Mouse (Mus musculus) cerebellum, adult 8-10 months (tissue): ENCODE data around the gene Dnmt3l.

Experiments
- DNase-seq: peaks from one replicate; pipeline ENCODE4 v3.0.0; 2022

The Dnmt3l gene

DNA sequence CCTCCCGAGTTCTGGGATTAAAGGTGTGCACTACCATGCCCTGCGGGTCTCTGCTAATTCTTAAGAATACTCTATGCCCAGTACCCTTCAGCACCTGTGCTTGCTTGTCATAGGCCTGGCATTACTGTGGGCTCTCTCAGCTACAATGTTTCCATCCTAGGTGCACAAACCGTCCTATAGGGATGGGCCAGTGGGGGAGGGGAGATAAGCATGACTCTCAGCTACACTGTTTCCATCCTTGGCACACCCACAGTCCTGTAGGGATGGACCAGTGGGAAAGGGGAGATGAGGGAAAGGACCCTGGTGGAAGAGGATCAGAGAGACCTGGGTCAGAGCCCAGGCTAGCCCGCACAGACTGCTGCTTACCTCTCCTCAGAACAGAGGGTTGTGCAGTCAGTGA, 4.6 kb upstream of the Dnmt3l start:
- DNase-seq = no peak

DNA sequence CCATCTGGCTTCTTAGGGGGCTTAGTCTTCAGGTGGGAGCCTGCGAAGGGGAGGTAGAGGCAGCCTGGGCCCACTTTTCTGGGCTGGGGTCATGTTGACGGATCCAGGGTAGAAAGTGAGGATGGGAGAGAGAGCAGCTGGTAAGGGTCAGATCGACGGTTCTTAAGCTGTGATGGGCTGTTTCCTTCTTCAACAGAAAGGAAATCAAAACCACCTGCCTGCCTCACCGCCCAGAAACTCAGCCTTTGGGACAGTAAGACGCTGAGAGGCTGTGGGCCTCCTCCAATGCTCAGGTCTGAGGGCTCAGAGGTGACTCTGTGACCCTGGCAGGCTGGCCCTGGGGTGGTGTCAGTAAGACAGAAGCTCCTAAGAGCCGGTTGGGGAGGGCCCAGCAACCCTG, 349 bp downstream of the Dnmt3l start:
- DNase-seq = no peak

DNA sequence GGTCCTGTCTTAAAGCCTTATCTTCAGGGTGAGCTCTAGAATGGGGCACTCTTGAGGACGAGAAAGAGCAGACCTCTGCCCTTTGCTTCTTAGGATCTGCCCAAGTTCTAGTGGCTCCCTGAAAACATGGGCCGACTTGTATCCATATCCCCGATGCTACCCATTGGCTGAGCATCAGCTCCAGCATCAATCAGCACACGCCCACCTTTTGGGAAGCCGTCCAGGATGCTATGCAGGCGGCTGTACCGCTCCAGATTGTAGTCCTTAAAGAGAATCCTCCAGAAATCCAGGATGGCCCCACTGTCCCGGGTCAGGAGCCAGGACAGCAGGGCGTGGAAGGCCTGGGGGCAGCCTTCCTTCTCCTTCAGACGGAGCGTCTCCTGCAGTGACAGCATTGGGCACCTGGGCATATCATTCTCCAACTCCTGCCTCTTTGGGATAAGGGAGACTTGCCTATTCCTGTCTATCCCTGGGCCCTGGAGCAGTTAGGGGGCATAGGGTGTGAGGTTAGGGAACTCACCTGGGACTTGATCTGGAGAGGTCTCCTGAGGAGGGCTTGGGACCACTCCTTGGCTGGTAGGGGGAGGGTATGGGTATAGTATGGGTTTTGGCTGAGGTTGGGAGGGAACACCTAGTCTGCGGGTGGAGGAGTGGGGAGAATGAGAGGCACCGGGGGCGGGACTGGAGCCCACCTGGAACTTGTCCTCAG, 1.1 kb downstream of the Dnmt3l start:
- no peak for DNase-seq

DNA sequence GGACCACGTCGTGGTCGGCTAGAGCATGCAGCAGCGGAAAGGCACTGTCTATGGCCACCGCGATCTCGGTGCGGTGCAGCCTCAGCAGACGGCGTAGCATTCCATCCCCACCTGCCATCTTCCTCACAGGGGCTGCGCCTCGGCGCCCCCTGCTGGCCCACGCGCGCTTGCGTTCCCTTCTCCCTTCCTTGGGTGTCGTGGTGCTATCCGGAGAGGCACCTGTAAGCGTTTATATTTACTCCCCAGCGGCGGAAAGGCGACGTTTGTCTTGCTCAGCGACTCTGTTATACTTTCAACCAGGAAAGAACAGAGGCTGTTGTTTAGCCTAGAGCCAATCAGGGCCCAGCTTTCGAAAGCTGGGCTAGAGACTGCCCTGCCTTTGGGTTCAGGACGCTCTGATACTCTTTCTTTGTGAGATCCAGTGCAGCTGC, 1.7 kb downstream of the Dnmt3l start, which contains the start of gene Aire:
Gene Aire (minus strand): TSS at position 205 of the 431 bp plus-strand sequence.
- DNase-seq = peak; percentile 29

DNA sequence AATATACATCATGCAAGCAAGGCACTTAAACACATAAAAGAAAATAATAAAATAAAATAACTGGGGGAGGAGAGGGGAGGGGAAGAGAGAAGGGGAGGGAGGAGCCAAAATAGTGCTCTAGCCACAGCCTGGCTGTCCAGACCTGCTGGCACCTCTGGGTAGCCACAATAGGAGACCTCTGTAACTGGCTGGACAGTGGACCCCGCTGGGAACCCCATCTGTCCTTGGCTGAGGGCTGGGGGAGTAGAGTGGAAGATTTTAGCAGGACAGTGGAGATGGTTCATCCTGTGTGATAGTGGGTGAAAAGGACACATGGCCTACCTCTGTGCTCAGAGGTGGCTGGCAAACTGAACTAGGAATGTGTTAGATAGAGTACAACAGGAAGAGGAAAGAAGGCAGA, 2.8 kb downstream of the Dnmt3l start:
- no peak for DNase-seq

DNA sequence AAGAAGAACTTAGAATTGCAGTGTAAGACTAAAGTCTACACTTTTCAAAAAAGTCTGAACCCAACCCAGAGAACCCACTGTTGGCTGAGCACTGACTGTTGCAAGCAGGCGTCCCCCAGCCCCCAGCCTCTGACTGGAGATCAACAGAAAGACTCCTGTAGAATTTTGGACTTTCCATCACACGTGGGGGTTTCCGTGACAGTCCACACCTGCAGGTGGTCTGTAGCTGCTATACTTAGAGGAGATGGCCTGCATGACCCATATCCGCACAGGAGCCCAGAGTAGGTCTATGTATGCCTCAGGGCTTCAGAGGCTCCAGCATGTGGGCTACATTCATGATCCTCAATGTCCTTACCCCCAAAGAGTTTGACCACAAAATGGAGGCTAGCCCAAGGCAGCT, 4.6 kb downstream of the Dnmt3l start:
- no peak for DNase-seq

DNA sequence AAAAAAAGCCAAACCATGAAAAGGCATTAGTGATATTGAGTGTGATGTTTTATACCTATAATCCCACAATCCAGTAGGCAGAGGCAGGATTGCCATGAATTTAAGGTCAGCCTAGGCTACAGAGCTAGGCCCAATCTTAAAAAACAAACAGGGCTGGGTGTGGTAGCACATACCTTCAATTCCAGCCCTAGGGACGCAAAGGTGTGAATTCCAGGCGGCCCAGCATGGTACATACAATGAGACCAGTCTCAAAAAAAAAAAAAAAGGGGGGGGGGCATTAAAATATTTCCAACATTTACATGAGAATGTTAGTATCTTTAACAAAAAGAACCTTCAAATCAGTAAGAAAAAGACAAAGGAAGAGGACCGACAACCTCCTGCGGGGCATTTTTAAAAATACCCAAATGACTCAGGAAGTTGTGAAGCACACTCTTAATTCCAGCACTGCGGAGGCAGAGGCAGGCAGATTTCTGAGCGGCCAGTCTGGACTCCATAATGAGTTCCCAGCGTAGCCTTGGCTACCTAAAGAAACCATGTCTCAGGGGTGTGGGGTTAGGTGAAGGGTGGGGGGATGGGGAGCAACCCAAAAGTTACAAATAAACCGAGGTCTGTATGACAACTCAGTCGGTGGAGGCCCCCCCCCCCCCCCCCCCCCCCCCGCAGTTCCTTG, 6.4 kb downstream of the Dnmt3l start:
- no peak for DNase-seq

DNA sequence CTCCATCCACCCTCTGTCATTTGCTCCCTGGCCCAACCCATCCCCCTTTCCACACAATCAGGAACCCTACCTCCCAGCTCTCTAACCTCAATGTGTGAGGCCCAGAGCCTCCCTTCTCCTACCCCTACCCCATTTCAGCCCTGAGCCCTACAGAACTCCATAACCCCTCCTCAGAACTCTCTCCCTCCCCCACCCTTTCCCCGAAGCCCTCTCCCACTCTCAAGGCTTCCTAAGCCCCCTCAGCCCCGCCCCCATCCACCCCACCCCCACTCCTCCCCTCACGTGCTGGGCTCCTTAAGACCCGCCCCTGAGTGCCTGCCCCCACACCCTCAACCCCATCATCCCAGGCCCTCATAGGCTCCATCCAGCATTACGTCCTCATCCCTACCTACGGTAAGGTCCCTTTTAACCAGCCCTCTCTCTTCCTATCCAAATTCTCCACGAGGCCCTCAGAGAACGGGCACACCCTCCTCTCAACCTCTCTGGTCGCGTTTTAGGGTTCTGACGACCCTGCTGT, 7.8 kb downstream of the Dnmt3l start:
- no peak for DNase-seq

DNA sequence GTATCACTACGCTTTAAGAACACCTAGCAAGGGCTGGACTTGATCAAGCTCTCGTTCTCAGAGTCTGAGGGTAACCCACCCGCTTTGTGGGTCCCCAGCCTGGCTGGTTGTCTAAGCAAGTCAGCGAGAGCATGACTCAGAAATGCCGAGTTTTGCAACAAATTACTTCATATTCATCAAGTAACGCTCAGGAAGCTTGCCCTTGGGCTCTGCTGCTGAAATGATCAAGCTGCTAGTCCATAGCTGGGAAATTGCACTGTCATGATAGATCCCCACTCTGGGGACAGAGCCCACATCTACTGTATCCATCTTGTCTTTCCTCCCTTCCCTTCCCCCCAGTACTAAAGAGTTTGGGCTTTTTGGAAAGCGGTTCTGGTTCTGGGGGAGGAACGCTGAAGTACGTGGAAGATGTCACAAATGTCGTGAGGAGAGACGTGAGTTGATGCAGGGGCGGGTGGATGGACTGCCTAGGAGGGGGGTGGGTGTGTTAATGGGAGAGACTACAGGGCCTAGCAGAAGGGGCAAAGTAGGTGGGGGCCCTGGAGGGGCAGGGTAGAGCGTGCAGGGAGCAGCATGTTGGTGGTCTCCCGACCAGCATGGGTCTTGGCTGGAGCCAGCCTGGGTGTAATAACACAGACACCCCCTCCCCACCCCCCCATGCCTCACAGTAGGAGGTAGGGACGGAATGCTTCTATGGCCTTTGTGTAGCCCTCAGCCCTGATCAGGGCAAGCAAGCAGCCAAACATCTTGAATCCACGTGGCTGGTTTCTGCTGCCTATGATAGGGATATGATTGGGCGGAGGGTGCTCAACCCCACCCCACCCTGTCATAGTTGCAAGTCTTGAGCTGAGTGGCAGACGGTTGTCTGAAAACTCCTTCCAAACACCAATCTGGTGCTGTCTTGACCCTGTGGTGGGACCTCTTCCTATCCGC, 13.2 kb downstream of the Dnmt3l start:
- no peak for DNase-seq

DNA sequence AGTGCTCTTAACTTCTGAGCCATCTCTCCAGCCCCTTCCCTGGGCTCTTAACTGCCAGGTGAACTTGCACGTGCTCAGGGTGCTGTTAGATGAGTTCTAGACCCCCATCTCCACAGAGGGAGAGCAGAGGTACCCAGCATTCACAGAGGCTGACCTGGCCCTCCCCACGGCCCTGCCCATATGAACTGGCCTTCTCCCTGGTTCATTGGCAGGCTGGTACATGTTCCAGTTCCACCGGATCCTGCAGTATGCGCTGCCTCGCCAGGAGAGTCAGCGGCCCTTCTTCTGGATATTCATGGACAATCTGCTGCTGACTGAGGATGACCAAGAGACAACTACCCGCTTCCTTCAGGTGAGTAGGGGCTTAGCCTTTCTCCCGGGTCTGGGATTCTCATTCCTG, 15.3 kb downstream of the Dnmt3l start:
- DNase-seq = no peak

DNA sequence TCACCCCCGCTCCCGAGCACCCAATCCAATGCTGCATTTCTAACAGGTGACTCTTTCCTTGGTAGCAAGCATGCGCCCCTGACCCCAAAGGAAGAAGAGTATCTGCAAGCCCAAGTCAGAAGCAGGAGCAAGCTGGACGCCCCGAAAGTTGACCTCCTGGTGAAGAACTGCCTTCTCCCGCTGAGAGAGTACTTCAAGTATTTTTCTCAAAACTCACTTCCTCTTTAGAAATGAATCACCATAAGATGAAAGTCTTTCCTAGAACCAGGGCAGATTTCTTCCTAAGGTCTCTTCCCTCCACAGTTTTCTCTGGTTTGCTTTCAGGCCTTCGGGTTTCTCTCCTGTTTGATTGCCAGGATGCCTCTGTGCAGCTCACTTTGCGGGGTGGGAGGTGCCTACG, 21.4 kb downstream of the Dnmt3l start:
- DNase-seq = no peak

DNA sequence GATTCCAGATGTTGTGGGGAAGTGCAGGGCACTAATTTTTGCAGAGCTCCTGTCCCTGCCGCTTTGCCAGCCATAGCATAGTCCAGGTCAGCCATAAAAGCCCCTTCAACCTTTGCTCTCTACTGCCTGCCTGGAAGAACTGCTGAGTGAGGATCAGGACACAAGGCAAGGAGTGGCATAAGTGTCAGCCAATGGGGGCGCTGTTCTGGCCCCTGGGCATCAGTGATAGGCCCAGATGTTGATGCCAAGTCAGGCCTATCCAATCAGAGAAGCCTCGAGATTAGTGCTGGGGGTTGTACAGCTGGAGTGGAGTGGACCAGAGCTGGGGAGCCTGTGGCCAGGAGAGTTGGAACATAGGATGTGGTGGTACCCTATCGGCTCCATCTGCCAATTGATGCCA, 25.5 kb downstream of the Dnmt3l start:
- no peak for DNase-seq

DNA sequence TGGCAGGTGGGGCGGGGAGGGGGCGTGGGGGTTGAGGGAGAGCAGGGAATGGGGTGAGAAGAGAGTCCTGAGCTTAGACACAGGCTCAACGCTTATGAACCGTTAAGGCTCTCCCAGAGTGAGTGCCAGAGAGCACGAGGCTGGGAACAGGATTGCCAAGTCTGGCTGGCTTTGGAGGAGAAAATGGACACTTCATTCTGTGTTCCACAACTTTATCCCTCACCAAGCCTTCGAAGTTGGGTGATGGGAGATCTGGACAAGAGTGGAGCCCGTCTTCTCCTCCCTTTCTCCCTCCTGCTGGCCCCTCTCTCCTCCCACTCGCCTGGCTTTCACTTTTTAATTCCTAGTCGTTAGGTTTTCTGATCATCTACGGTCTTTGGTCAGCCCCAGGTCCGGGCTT, 26.8 kb downstream of the Dnmt3l start:
- DNase-seq = no peak

DNA sequence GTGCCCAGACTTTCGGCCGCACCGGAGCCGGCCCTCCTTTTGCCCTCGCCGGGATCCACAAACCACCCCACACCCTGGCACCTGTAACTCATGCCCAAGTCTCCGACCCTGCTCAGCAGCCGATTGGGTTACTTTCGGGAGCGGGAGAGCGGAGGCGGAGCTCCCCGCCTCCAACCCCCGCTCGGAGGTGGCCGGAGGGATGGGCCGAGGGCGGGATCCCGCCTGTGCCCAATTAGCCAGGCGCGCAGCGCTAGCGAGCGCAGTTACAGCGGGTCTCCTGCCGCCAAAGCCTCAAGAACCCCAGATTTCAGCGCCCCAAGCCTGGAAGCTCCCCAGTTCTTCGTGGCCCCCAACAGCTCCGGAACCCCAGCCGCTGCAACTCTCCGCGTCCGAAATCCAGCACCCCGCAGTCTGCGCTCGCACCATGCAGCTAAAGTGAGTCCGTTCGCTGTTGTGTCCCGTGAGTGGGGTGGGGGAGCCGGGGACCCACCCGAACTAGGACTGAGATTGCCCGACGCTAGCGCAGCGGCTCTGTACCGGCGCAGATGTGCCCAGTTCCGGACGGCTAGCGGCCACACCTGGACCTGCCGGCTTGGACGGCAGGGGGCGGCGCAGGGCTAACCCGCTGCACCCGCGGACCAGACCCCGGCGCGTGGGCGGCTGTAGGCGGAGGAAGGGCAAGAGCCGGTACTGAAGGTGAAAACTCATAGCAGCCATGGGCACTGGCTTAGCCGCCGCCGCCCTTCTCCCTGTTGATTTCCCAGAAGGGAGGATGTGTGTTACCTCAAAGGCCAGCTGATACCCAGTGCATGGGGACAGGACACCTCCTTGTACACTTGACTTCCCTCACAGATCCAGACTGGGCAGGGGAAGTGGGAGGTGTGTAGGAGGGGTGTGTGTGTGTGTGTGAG, 27.6 kb downstream of the Dnmt3l start, which contains the start of gene Icosl:
Gene Icosl (plus strand): TSS at position 202 of the 911 bp plus-strand sequence.
- peak; percentile 31 for DNase-seq

DNA sequence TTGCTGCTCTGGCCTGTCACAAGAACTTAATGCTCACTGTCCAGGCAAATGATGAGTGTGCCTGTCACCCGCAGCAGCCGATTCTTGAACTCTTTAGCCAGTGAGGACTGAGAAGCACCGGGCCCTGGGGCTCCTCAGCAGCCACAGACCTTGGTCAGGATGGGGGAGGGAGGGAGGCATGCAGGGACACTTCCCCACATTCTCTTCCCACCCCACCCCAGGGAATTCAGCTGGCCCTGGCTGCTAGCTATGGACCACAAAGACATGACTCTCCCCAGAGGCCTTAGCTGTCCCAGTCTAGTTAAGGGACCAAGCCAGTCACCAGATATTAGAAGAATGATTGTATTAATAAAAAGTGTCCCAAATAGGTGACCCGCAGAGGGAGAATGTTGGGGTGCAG, 32.4 kb downstream of the Dnmt3l start:
- no peak for DNase-seq

DNA sequence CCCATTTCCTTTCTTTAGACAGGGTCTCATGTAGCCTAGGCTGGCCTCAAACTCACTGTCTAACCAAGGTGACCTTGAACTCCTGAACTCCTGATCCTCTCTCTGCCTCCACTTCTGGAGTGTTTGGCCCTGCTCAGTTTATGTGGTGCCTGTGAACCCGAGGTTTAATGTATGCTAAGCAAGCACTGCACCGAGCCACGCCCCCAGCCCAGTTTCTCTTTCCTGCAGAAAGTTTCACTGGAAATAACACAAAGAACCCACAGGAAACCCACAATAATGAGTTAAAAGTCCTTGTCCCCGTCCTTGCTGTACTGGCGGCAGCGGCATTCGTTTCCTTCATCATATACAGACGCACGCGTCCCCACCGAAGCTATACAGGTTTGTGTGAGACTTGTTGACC, 33.2 kb downstream of the Dnmt3l start:
- DNase-seq = no peak

DNA sequence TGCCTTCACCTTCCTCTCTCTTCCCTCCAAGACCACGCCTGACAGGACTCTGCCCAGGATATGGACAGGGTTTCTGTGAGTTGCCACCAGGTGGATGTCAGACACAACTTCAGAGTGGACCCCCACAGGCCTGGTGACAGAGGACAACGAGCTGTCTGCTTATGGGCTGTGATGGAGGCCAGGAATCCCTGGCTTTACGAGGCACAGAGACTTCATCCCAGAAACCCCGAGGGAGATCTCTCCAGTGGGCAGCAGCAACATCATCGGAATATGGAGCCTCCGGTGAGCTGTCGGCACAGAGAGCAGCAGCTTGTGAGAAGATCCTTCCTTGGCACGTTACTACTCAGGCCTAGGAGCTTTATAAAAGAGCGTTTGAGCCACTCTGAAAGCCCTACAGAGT, 36.1 kb downstream of the Dnmt3l start:
- no peak for DNase-seq

DNA sequence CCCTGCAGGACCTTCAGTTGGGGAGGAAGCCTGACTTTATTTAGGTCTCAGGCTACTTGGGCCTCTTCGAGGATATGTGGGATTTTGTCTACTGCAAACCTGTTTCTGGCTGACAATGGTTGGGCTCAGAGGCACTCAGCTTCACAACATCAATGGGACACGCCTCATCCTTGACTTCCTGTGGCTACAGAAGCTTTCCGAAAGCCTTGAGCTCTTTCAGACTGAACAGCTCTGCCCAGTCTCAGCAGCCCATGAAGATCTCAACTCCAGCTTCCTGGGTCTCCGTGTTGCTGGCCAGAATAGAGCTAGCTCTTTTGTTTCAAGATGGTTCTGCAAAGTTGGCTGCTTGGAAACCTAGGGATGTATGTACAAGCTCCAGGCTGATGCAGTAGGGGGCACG, 36.5 kb downstream of the Dnmt3l start:
- no peak for DNase-seq

DNA sequence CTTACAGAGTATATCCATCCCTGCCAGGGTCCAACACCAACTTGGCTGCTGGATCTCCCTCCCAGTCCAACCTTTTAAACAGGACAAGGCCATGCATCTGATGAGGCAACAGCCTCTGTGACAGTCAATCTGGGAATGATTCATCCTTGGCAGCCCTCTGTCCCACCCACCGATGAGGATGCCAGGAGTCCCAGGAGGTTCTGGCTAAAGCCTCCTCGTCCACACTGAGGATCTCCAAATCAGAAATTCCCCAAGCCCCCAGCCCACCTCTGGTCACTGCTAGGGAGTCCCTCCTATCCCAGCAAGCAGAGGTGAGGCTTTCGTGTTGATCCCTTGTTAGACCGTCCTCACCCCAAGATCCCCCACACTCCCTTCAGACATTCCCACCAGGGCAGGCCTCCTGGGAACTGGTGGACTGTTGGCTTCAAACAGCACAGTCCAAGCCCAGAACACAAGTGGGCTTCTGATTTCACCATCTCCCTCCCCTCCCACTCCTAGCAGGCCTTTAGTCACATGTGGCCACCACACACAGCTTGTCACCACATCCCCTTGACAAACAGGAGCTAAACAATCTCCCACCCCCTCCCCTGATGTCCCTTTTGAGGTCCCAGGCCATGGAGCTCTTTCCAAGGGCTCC, 38.3 kb downstream of the Dnmt3l start:
- DNase-seq = no peak

DNA sequence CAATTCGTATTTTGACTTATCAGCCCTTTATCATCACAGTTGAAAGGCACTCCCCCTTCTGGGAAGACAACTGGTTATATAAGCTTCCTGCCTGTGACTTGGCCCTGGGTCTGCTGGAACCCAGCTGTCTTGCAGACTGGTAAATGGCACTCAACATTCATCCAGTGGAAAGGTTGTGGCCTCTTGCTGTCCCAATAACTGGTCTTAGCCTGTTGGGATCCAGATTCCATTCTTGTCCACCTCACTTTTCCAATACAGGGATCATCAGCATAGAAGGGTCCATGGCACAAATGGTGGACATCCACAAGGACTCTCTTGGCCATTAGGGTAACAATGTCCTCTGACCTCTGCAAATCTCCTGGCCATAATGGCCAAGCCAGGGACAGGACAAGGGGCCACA, 42.3 kb downstream of the Dnmt3l start:
- DNase-seq = no peak

DNA sequence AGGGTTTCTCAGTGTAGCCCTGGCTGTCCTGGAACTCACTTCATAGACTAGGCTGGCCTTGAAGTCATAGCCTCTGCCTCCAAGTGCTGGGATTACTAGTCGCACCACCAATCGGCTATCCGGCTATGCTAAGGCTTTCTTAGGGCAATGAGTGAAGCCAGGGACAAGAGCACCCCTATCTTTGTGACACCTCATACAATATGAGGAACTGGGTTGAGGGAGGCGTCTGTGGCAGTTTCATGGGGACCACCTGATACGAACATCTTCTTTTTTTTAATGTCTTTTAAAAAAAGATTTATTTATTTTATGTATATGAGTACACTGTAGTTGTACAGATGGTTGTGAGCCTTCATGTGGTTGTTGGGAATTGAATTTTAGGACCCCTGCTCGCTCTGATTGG, 44.0 kb downstream of the Dnmt3l start:
- DNase-seq = no peak
